Mouse (Mus musculus): ENCODE measurements around the gene Nfyc. TPM values are rescaled to one million over a fixed set of nuclear protein-coding genes. Genes with fewer than 3 reads are reported as not detected.

Gene Nfyc
- polyA plus RNA-seq, 1 experiment, result 44.3 TPM

GRCm38 (mm10) chr4:120819871-120820270 is 11.5 kb downstream of the Nfyc start:
- Histone ChIP-seq H3ac (ENCODE audit: control insufficient read depth, insufficient read length) (no peak overlapping the region), H3K4me2 (ENCODE audit: low read depth) (peak overlapping the region; percentile 5), H3K36me3 (ENCODE audit: control insufficient read depth, insufficient read depth) (no peaks in the 10 kb centered on the region), H3K79me2 (ENCODE audit: control insufficient read depth, insufficient read depth) (peaks cover 95% of the 10 kb centered on the region), H3K4me3 (no peak overlapping the region), H3K27me3 (ENCODE audit: control insufficient read depth, insufficient read depth, insufficient read length) (no peaks in the 10 kb centered on the region)
- no peak for TF ChIP-seq REST (IDR thresholded peaks at IDR 0.05; ENCODE audit: insufficient read depth, insufficient read length)
- TF ChIP-seq TCF3 (IDR thresholded peaks at IDR 0.05; ENCODE audit: insufficient read length, low read depth), result no peak
- no peak for TF ChIP-seq MAX (IDR thresholded peaks at IDR 0.05; ENCODE audit: low read depth)
- TF ChIP-seq SRF (IDR thresholded peaks at IDR 0.05; ENCODE audit: control insufficient read depth, insufficient read length, low read depth), result no peak
- no peak for TF ChIP-seq MYOD1 (IDR thresholded peaks at IDR 0.05; ENCODE audit: control insufficient read depth in 1 of 3, insufficient read length in 2 of 3, low read depth in 2 of 3)
- TF ChIP-seq POLR2AphosphoS2 (IDR thresholded peaks at IDR 0.05; ENCODE audit: insufficient read length, low read depth), result no peak
- no peak for TF ChIP-seq POLR2A (IDR thresholded peaks at IDR 0.05; ENCODE audit: insufficient read length, low read depth)
- no peak for TF ChIP-seq E2F4 (IDR thresholded peaks at IDR 0.05; ENCODE audit: insufficient read depth)
- no peak for TF ChIP-seq USF1 (IDR thresholded peaks at IDR 0.05; ENCODE audit: low read depth)
- no peak for TF ChIP-seq CEBPB (IDR thresholded peaks at IDR 0.05; ENCODE audit: insufficient read depth, poor library complexity, severe bottlenecking)
- TF ChIP-seq TCF12 (IDR thresholded peaks at IDR 0.05; ENCODE audit: insufficient read depth, poor library complexity, severe bottlenecking), result no peak
- TF ChIP-seq MYOG (IDR thresholded peaks at IDR 0.05; ENCODE audit: control insufficient read depth in 1 of 3, insufficient read depth in 1 of 3, insufficient read length in 2 of 3, low read depth in 2 of 3), result no peak

GRCm38 (mm10) chr4:120819296-120819695 is 12.1 kb downstream of the Nfyc start:
- no peaks in the 10 kb centered on the region for H3K27me3 ChIP-seq (ENCODE audit: control insufficient read depth, insufficient read depth, insufficient read length)
- TF ChIP-seq TCF12 (IDR thresholded peaks at IDR 0.05; ENCODE audit: insufficient read depth, poor library complexity, severe bottlenecking) (no peak), TCF3 (IDR thresholded peaks at IDR 0.05; ENCODE audit: insufficient read length, low read depth) (no peak), POLR2A (IDR thresholded peaks at IDR 0.05; ENCODE audit: insufficient read length, low read depth) (no peak), E2F4 (IDR thresholded peaks at IDR 0.05; ENCODE audit: insufficient read depth) (no peak), MYOG (IDR thresholded peaks at IDR 0.05; ENCODE audit: control insufficient read depth in 1 of 3, insufficient read depth in 1 of 3, insufficient read length in 2 of 3, low read depth in 2 of 3) (no peak), SRF (IDR thresholded peaks at IDR 0.05; ENCODE audit: control insufficient read depth, insufficient read length, low read depth) (no peak), MAX (IDR thresholded peaks at IDR 0.05; ENCODE audit: low read depth) (no peak), REST (IDR thresholded peaks at IDR 0.05; ENCODE audit: insufficient read depth, insufficient read length) (no peak)
- H3K4me3 ChIP-seq, result no peak overlapping the region

GRCm38 (mm10) chr4:120817951-120818350 is 13.4 kb downstream of the Nfyc start:
- Histone ChIP-seq H3K4me2 (ENCODE audit: low read depth) (no peak overlapping the region), H3K36me3 (ENCODE audit: control insufficient read depth, insufficient read depth) (no peaks in the 10 kb centered on the region), H3K27me3 (ENCODE audit: control insufficient read depth, insufficient read depth, insufficient read length) (no peaks in the 10 kb centered on the region), H3ac (ENCODE audit: control insufficient read depth, insufficient read length) (no peak overlapping the region), H3K79me2 (ENCODE audit: control insufficient read depth, insufficient read depth) (peaks cover 95% of the 10 kb centered on the region), H3K4me3 (no peak overlapping the region)
- no peak for TF ChIP-seq E2F4 (IDR thresholded peaks at IDR 0.05; ENCODE audit: insufficient read depth)
- no peak for TF ChIP-seq TCF3 (IDR thresholded peaks at IDR 0.05; ENCODE audit: insufficient read length, low read depth)
- TF ChIP-seq MAX (IDR thresholded peaks at IDR 0.05; ENCODE audit: low read depth), result no peak
- TF ChIP-seq MYOG (IDR thresholded peaks at IDR 0.05; ENCODE audit: control insufficient read depth in 1 of 3, insufficient read depth in 1 of 3, insufficient read length in 2 of 3, low read depth in 2 of 3), result no peak
- no peak for TF ChIP-seq MYOD1 (IDR thresholded peaks at IDR 0.05; ENCODE audit: control insufficient read depth in 1 of 3, insufficient read length in 2 of 3, low read depth in 2 of 3)
- TF ChIP-seq POLR2A (IDR thresholded peaks at IDR 0.05; ENCODE audit: insufficient read length, low read depth), result no peak
- no peak for TF ChIP-seq USF1 (IDR thresholded peaks at IDR 0.05; ENCODE audit: low read depth)
- no peak for TF ChIP-seq TCF12 (IDR thresholded peaks at IDR 0.05; ENCODE audit: insufficient read depth, poor library complexity, severe bottlenecking)
- no peak for TF ChIP-seq CEBPB (IDR thresholded peaks at IDR 0.05; ENCODE audit: insufficient read depth, poor library complexity, severe bottlenecking)
- TF ChIP-seq REST (IDR thresholded peaks at IDR 0.05; ENCODE audit: insufficient read depth, insufficient read length), result no peak
- no peak for TF ChIP-seq POLR2AphosphoS2 (IDR thresholded peaks at IDR 0.05; ENCODE audit: insufficient read length, low read depth)
- TF ChIP-seq SRF (IDR thresholded peaks at IDR 0.05; ENCODE audit: control insufficient read depth, insufficient read length, low read depth), result no peak

More at GRCm38 (mm10) chr4:120819296-120819695, 12.1 kb downstream of the Nfyc start:
- Histone ChIP-seq H3ac (ENCODE audit: control insufficient read depth, insufficient read length) (no peak overlapping the region), H3K4me2 (ENCODE audit: low read depth) (peak overlapping the region; percentile 5), H3K79me2 (ENCODE audit: control insufficient read depth, insufficient read depth) (peaks cover 95% of the 10 kb centered on the region), H3K36me3 (ENCODE audit: control insufficient read depth, insufficient read depth) (no peaks in the 10 kb centered on the region)

- Histone ChIP-seq H3K27me3 (ENCODE audit: control insufficient read depth, insufficient read depth, insufficient read length) (no peaks in the 10 kb centered on the region), H3ac (ENCODE audit: control insufficient read depth, insufficient read length) (no peak overlapping the region), H3K4me2 (ENCODE audit: low read depth) (peak overlapping the region; percentile 55), H3K36me3 (ENCODE audit: control insufficient read depth, insufficient read depth) (no peaks in the 10 kb centered on the region), H3K79me2 (ENCODE audit: control insufficient read depth, insufficient read depth) (peaks cover 95% of the 10 kb centered on the region), H3K4me3 (no peak overlapping the region)
- TF ChIP-seq USF1 (IDR thresholded peaks at IDR 0.05; ENCODE audit: low read depth) (no peak), MAX (IDR thresholded peaks at IDR 0.05; ENCODE audit: low read depth) (no peak), MYOG (IDR thresholded peaks at IDR 0.05; ENCODE audit: control insufficient read depth in 1 of 3, insufficient read depth in 1 of 3, insufficient read length in 2 of 3, low read depth in 2 of 3) (no peak), REST (IDR thresholded peaks at IDR 0.05; ENCODE audit: insufficient read depth, insufficient read length) (no peak), TCF12 (IDR thresholded peaks at IDR 0.05; ENCODE audit: insufficient read depth, poor library complexity, severe bottlenecking) (no peak), POLR2AphosphoS2 (IDR thresholded peaks at IDR 0.05; ENCODE audit: insufficient read length, low read depth) (no peak), MYOD1 (IDR thresholded peaks at IDR 0.05; ENCODE audit: control insufficient read depth in 1 of 3, insufficient read length in 2 of 3, low read depth in 2 of 3) (no peak), POLR2A (IDR thresholded peaks at IDR 0.05; ENCODE audit: insufficient read length, low read depth) (no peak), TCF3 (IDR thresholded peaks at IDR 0.05; ENCODE audit: insufficient read length, low read depth) (no peak), SRF (IDR thresholded peaks at IDR 0.05; ENCODE audit: control insufficient read depth, insufficient read length, low read depth) (no peak), E2F4 (IDR thresholded peaks at IDR 0.05; ENCODE audit: insufficient read depth) (no peak), CEBPB (IDR thresholded peaks at IDR 0.05; ENCODE audit: insufficient read depth, poor library complexity, severe bottlenecking) (no peak)
Measured at GRCm38 (mm10) chr4:120817002-120817774, 14.2 kb downstream of the Nfyc start.

Data from myocyte (in vitro differentiated cells).